Mouse (Mus musculus) lung, embryonic 16.5 days (tissue): ENCODE measurements around the gene R3hdm1. TPM values are rescaled to one million over a fixed set of nuclear protein-coding genes. Genes with fewer than 3 reads are reported as not detected.

ENCODE experiments used
- ATAC-seq: fragments of 200-750 bp; cut with Nextera tagmentation; 2 replicates; pipeline ENCODE4 v1.8.0; 2017; ENCODE audit warnings: low read depth, mild to moderate bottlenecking, moderate library complexity
- H3K27ac ChIP-seq: fragments of 300-500 bp; sonication (generic); 2 replicates; pipeline ENCODE4 v1.5.1; 2014; ENCODE audit warnings: mild to moderate bottlenecking, control low read depth, low read length
- H3K27me3 ChIP-seq: fragments of 300-500 bp; sonication (generic); 2 replicates; pipeline ENCODE4 v1.6.1; 2014; ENCODE audit warnings: low read depth, low read length, mixed read lengths; ENCODE audit not compliant: control insufficient read depth, insufficient read depth
- H3K36me3 ChIP-seq: fragments of 300-500 bp; sonication (generic); 2 replicates; pipeline ENCODE4 v1.6.1; 2014; ENCODE audit warnings: low read length; ENCODE audit not compliant: control insufficient read depth, insufficient read depth
- H3K4me1 ChIP-seq: fragments of 300-500 bp; sonication (generic); replicated peaks from 2 replicates; pipeline ENCODE4 v1.6.1; 2014; ENCODE audit warnings: low read length, mixed read lengths; ENCODE audit not compliant: control insufficient read depth, insufficient read depth
- H3K4me2 ChIP-seq: fragments of 300-500 bp; sonication (generic); 2 replicates; pipeline ENCODE4 v1.6.1; 2014; ENCODE audit warnings: low read depth, low read length, control low read depth
- H3K4me3 ChIP-seq: fragments of 300-500 bp; sonication (generic); 2 replicates; pipeline ENCODE4 v1.5.1; 2014; ENCODE audit warnings: mild to moderate bottlenecking, low read length, control low read depth
- H3K9ac ChIP-seq: fragments of 300-500 bp; sonication (generic); 2 replicates; pipeline ENCODE4 v1.6.1; 2014; ENCODE audit warnings: low read length, control low read depth
- H3K9me3 ChIP-seq: fragments of 300-500 bp; sonication (generic); 2 replicates; pipeline ENCODE4 v1.6.1; 2016; ENCODE audit warnings: low read length; ENCODE audit not compliant: control insufficient read depth
- WGBS: fragments of 180-500 bp; shearing (Covaris S2); extraction: QIAGEN DNeasy Blood & Tissue Kit; methylation state at CpG from one replicate; pipeline ENCODE4 v1.1.7; 2014; 5-methylcytosine and 5-hydroxymethylcytosine counted together
- polyA plus RNA-seq: library from polyadenylated mRNA; unstranded; fragments of >200 nt; fragmentation: Nextera tagmentation; extraction: Ambion mirVana; gene quantifications from 2 replicates; pipeline ENCODE4 v1.2.1, GENCODE M21; 2015

R3hdm1 gene
- polyA plus RNA-seq, 1 experiment from 2014 or later, result 57.1 TPM

DNA sequence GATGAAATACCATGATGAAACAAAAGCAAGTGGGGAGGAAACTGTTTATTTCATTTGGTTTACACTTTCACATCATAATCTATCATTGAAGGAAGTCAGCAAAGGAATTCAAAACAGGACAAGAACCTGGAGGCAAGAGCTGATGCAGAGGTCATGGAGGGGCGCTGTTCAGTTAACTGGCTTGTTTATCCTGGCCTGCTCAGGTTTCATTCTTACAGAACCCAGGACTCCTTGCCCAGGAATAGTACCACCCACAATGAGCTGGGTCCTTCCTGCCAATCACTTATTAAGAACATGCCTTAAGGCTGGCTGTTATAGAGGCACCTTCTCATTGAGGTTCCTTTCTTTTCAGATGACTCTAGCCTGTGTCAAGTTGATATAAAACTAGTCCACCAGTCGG is 90.9 kb downstream of the R3hdm1 start:
- Histone ChIP-seq H3K36me3 (peaks cover 13% of the 10 kb centered on the region), H3K27me3 (no peaks in the 10 kb centered on the region), H3K9ac (no peak overlapping the region), H3K9me3 (no peaks in the 10 kb centered on the region), H3K4me2 (no peak overlapping the region), H3K4me1 (no peaks in the 10 kb centered on the region), H3K27ac (no peak overlapping the region), H3K4me3 (no peak overlapping the region)
- ATAC-seq, result no peak
- 44% methylated on average over 2 of the region's 2 CpGs for WGBS

- WGBS, result 84% methylated on average over 1 of the region's 1 CpGs
- no peak for ATAC-seq
- Histone ChIP-seq H3K4me1 (no peaks in the 10 kb centered on the region), H3K4me2 (no peak overlapping the region), H3K36me3 (peaks cover 17% of the 10 kb centered on the region), H3K9me3 (no peaks in the 10 kb centered on the region), H3K27me3 (no peaks in the 10 kb centered on the region), H3K9ac (no peak overlapping the region), H3K27ac (no peak overlapping the region), H3K4me3 (no peak overlapping the region)
These were observed 94.3 kb downstream of the R3hdm1 start for GRCm38 (mm10) chr1:128197353-128197752.

DNA sequence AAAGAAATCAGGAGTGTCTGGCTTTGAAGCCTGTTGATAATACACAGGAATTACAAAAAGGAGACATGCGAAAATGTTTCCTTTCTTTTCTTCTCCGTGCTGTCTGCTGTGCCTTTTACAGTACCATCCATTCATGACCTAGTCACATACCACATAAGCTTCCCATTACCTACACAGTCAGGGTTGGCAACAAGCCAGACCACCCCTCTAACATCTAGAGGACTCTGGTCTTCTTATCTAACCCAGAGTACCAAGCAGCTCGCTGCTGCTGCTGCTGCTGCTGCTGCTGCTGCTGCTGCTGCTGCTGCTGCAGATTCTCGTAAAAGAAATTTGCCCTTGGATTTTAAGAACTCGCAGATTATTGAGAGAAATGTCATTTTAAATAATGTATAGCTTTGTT is 110.2 kb downstream of the R3hdm1 start:
- no peaks in the 10 kb centered on the region for H3K9me3 ChIP-seq
- WGBS, result 67% methylated on average over 5 of the region's 5 CpGs
- H3K4me3 ChIP-seq, result no peak overlapping the region
- H3K27ac ChIP-seq, result no peak overlapping the region
- no peaks in the 10 kb centered on the region for H3K4me1 ChIP-seq
- no peak overlapping the region for H3K9ac ChIP-seq
- ATAC-seq, result no peak
- H3K27me3 ChIP-seq, result no peaks in the 10 kb centered on the region
- H3K4me2 ChIP-seq, result no peak overlapping the region
- H3K36me3 ChIP-seq, result peaks cover 25% of the 10 kb centered on the region

DNA sequence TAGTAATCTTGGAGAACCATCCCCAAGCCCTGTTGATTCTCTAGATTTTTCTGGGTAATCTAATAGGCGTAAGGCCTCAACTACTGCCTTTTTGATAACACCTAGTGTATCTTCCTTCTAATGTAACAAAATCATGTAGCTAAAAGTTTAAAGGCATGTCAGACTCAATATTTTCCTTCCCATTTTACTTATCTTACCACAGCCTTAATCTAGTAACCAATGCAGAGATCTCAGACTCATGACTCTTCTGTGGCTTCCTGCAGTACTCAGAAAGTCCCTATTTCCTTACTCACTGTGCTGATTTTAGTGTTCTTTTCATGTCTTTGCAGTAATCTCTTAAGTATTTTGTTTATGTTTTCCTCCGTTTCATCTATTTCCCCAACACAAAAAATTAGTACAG is 118.8 kb downstream of the R3hdm1 start:
- Histone ChIP-seq H3K9ac (no peak overlapping the region), H3K4me2 (no peak overlapping the region), H3K4me1 (no peaks in the 10 kb centered on the region), H3K27me3 (no peaks in the 10 kb centered on the region), H3K36me3 (peaks cover 9% of the 10 kb centered on the region; the same call in 1 of the 2 replicates), H3K9me3 (no peaks in the 10 kb centered on the region), H3K27ac (no peak overlapping the region), H3K4me3 (no peak overlapping the region)
- ATAC-seq, result no peak
- WGBS, result 87% methylated on average over 2 of the region's 2 CpGs

DNA sequence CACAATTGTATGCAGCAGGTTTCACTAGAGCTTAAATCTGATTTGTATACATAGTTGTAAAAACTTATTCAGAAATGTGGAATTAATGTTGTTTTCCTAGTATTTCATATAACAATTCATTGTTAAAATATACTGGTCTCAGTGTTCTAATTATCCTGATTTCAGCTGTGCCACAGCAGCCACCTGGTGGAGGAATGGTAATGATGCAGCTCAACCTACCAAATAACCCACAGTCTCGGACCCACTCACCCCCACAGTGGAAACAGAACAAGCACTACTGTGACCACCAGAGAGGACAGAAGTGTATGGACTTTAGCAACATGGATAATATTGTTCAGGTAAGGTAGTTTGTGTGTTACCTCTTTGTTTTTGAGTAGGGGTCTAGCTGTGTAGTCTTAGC is 120.2 kb downstream of the R3hdm1 start:
- Histone ChIP-seq H3K36me3 (peaks cover 6% of the 10 kb centered on the region; the same call in 1 of the 2 replicates), H3K4me2 (no peak overlapping the region), H3K27me3 (no peaks in the 10 kb centered on the region), H3K9me3 (no peaks in the 10 kb centered on the region), H3K4me1 (no peaks in the 10 kb centered on the region), H3K9ac (no peak overlapping the region), H3K27ac (no peak overlapping the region), H3K4me3 (no peak overlapping the region)
- WGBS, result 68% methylated on average over 1 of the region's 1 CpGs
- ATAC-seq, result no peak

- Histone ChIP-seq H3K4me3 (no peak overlapping the region), H3K9ac (no peak overlapping the region), H3K27me3 (no peaks in the 10 kb centered on the region), H3K27ac (no peak overlapping the region), H3K9me3 (no peaks in the 10 kb centered on the region), H3K36me3 (peaks cover 20% of the 10 kb centered on the region), H3K4me2 (no peak overlapping the region), H3K4me1 (no peaks in the 10 kb centered on the region)
- 94% methylated on average over 4 of the region's 4 CpGs for WGBS
- ATAC-seq, result no peak
These were observed 132.1 kb downstream of the R3hdm1 start for GRCm38 (mm10) chr1:128235181-128235580.

- Histone ChIP-seq H3K9ac (peak within 1 kb of the TSS; percentile 91), H3K4me3 (peak within 1 kb of the TSS; percentile 85), H3K36me3 (no peaks in the 10 kb centered on the region), H3K27me3 (no peaks in the 10 kb centered on the region), H3K4me2 (peak within 1 kb of the TSS; percentile 89), H3K4me1 (peaks cover 3% of the 10 kb centered on the region; the same call in 1 of the 2 replicates), H3K27ac (peak within 1 kb of the TSS; percentile 86), H3K9me3 (no peaks in the 10 kb centered on the region)
- peak; percentile 18 for ATAC-seq
- 9% methylated on average over 10 of the region's 10 CpGs for WGBS
These were observed 140.5 kb downstream of the R3hdm1 start, which contains the start of gene Ubxn4 for GRCm38 (mm10) chr1:128243627-128243995. TSS of gene Ubxn4 (plus strand) at chr1:128243964.

DNA sequence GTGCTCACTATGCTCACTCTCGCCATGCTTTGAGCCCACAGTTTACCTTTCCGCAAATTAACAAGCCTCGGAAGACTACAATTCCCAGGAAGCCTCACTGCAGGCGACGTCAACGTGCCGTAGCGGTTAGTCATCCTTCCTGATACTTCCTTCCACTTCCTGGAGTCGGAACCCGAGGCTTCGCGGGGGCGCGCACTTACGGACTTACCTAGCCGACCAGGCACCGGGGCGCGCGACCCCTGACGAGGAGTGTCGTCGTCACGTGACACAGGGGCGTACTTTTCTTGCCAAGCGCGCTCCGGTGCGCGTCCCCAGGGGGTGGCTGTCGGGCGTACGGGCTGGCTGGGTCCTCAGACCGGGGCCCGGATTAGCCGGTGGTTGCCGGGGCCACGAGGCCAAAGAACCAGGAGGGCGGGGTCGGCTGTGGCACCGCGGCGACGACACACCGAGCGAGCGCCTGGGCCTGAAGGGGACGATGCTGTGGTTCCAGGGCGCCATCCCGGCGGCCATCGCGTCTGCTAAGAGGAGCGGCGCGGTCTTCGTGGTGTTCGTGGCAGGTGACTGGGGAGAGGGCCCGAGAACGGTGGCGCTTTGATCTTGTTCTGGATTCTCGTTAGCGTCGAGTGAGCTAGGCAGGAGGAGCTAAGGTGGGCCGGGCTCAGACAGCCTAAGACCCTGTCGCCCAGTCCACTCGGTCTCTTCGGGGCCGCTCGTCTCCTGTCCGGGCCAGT is 141.1 kb downstream of the R3hdm1 start:
- Histone ChIP-seq H3K27me3 (no peaks in the 10 kb centered on the region), H3K36me3 (no peaks in the 10 kb centered on the region), H3K27ac (peak overlapping the region; percentile 86), H3K4me1 (peaks cover 3% of the 10 kb centered on the region; the same call in 1 of the 2 replicates), H3K9ac (peak overlapping the region; percentile 91), H3K4me2 (peak overlapping the region; percentile 89), H3K9me3 (no peaks in the 10 kb centered on the region), H3K4me3 (peak overlapping the region; percentile 85)
- WGBS, result 0% methylated on average over 71 of the region's 71 CpGs
- ATAC-seq, result peak; percentile 96

DNA sequence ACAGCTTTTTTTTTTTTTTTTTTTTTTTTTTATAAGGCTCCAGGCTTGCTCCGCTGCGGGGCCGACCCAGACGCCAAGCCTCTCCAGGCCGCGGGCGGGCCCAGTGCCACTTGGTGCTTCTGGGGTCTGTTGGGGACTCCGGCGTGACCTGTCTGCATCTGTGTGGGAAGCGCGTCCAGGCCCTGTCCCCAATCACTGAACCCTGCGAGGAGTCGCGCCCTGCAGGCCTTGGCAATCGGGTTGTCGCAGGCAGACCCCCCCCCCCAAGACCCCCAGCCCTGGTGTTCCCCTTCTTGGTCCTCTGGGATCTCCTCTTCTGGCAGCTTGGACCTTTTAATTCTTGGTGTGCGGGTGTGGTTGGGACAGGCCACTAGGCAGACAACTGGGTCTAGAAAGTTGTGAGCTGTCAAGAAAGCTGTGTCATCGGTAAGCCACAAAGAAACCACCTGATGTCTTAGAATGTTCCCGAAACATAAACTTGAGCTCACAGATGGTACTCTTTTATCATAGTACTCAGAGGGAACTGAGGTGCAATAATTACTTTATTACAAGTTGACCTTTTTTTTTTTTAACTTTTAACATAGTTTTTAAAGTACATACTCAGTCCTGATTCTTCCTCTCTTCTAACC is 141.7 kb downstream of the R3hdm1 start:
- H3K36me3 ChIP-seq, result no peaks in the 10 kb centered on the region
- peak overlapping the region; percentile 91 for H3K9ac ChIP-seq
- WGBS, result 1% methylated on average over 19 of the region's 19 CpGs
- ATAC-seq, result peak; percentile 37; the same call in 1 of the 2 replicates
- H3K27ac ChIP-seq, result peak overlapping the region; percentile 86
- peaks cover 3% of the 10 kb centered on the region; the same call in 1 of the 2 replicates for H3K4me1 ChIP-seq
- H3K4me3 ChIP-seq, result peak overlapping the region; percentile 85
- H3K9me3 ChIP-seq, result no peaks in the 10 kb centered on the region
- no peaks in the 10 kb centered on the region for H3K27me3 ChIP-seq
- H3K4me2 ChIP-seq, result peak overlapping the region; percentile 89
